Comparison of ENCODE assay signal across 10 mouse cellular contexts in the genomic region with DNA sequence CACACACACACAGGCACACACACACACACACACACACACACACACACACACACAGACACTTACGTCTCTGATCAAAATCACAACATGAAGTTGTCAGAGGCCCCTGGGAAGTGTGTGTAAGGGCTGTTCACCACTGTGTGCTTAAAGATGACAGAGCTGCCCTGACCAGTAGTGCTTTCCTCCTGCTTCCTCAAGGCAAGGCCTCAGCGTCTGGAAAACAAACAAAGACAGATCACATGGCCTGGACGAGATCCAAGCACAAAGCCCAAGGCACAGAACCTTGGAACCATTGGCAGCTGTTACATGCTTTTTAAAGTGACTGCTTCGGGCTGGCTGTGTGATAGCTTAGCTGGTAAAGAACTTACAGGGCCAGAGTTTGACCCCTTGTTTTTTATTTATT. TPM values are rescaled to one million over a fixed set of nuclear protein-coding genes. Genes with fewer than 3 reads are reported as not detected.
DNase-seq lines count a peak whose midpoint lies in the region; ATAC-seq lines count a peak whose summit lies in the region.
"Had no signal": no experiment of that assay in that cellular context is flagged by ENCODE, and none has a peak within 500 bp of the region (broad histone marks: within the 10 kb centered on the region; RNA-seq: fewer than 3 reads in every experiment).

No protein-coding gene starts in this region.

- H3K4me3 ChIP-seq in forebrain, embryonic 15.5 days = no peak overlapping the region
- H3K4me3 ChIP-seq: erythroblast, embryonic 14.5 days had no signal

- ATAC-seq in forebrain, embryonic 15.5 days (replicated peaks) = peak; percentile 77

- intact Hi-C loops in left cerebral cortex, postnatal 14 days (cut with DNase I) = no loop called here

- peak overlapping the region; percentile 65 for H3K27ac ChIP-seq in forebrain, embryonic 15.5 days (replicated peaks)

- H3K27me3 ChIP-seq in forebrain, embryonic 15.5 days = no peaks in the 10 kb centered on the region
- H3K27me3 ChIP-seq: CH12.LX had no signal

- H3K36me3 ChIP-seq in forebrain, embryonic 15.5 days = peaks cover 15% of the 10 kb centered on the region; the same call in 1 of the 2 replicates

- H3K9ac ChIP-seq in forebrain, embryonic 15.5 days (replicated peaks) = no peak overlapping the region

- peak; percentile 36 to 45 for DNase-seq in frontal cortex, adult 2 months (ENCODE audit: extremely low spot score in 1 of 2, low spot score in 1 of 2)
- DNase-seq in frontal cortex, postnatal 25 days (ENCODE audit: low spot score in 2 of 2) = no peak
- DNase-seq in adrenal gland, adult 2 months = peak; percentile 91
- DNase-seq in heart, postnatal 4 days = peak; percentile 73
- peak; percentile 52 to 58 for DNase-seq in left cerebral cortex, postnatal 14 days (ENCODE audit: low spot score in 2 of 2)
- DNase-seq in right cerebral cortex, postnatal 14 days = peak; percentile 33
- DNase-seq in spleen, postnatal 10 days (ENCODE audit: low spot score in 2 of 2) = no peak

- H3K9me3 ChIP-seq in forebrain, embryonic 15.5 days = no peaks in the 10 kb centered on the region

- 17% methylated on average over 4 of the region's 4 CpGs for WGBS in forebrain, embryonic 15.5 days

- no peak overlapping the region for H3K4me2 ChIP-seq in forebrain, embryonic 15.5 days (replicated peaks)

- peaks cover 7% of the 10 kb centered on the region for H3K4me1 ChIP-seq in forebrain, embryonic 15.5 days

RNA-seq across cellular contexts. Expression of gene Bhlha15, which starts 31.5 kb away (rescaled TPM):
- 0.04 and 0.11 TPM in 2 replicates for polyA plus RNA-seq in frontal cortex, adult 2 months (2012; rRNA removed)
- 1 to 10 TPM in 1 of 2 experiments, under 1 TPM in 1; 0.49 to 1.0 TPM for total RNA-seq in adrenal gland, adult 2 months (2021)
- 0.69 and 0.88 TPM in 2 replicates for polyA plus RNA-seq in adrenal gland, adult 2 months (2012; rRNA removed)
- polyA plus RNA-seq in forebrain, embryonic 15.5 days (2015; fragmentation: Nextera tagmentation; extraction: Ambion mirVana) = 0.05 and 0.14 TPM in 2 replicates
- under 1 TPM; 0.07 TPM for total RNA-seq in heart, postnatal 4 days (2021)
- total RNA-seq in left cerebral cortex, postnatal 14 days (2021) = under 1 TPM; 0.36 to 0.42 TPM
- polyA plus RNA-seq: erythroblast, embryonic 14.5 days had no signal

RNA-seq across cellular contexts. Expression of gene Lmtk2, which starts 58.4 kb away (rescaled TPM):
- polyA plus RNA-seq in frontal cortex, adult 2 months (2012; rRNA removed) = 57.8 and 60.6 TPM in 2 replicates
- 10 to 100 TPM; 32.1 to 36.1 TPM for total RNA-seq in adrenal gland, adult 2 months (2021)
- polyA plus RNA-seq in adrenal gland, adult 2 months (2012; rRNA removed) = 14.4 and 14.6 TPM in 2 replicates
- polyA plus RNA-seq in forebrain, embryonic 15.5 days (2015; fragmentation: Nextera tagmentation; extraction: Ambion mirVana) = 8.4 and 9.1 TPM in 2 replicates
- 10 to 100 TPM; 19.0 to 20.8 TPM for total RNA-seq in heart, postnatal 4 days (2021)
- 100 to 1,000 TPM; 150 to 166 TPM for total RNA-seq in left cerebral cortex, postnatal 14 days (2021)

Comparison
In these comparisons a context has a peak if more than half of its experiments do, and no peak if none do; other contexts are left out.
1. DNase-seq: peak in frontal cortex, adult 2 months (2 of 2), adrenal gland, adult 2 months (single experiment), heart, postnatal 4 days (single experiment), left cerebral cortex, postnatal 14 days (2 of 2) and right cerebral cortex, postnatal 14 days (single experiment); none in frontal cortex, postnatal 25 days (0 of 2) and spleen, postnatal 10 days (0 of 2).
2. RNA of gene Lmtk2, which starts 58.4 kb away (total RNA-seq): 150 to 166 TPM in left cerebral cortex, postnatal 14 days; 32.1 to 36.1 TPM in adrenal gland, adult 2 months and 19.0 to 20.8 TPM in heart, postnatal 4 days; every median in the first group is over 4 times any median in the second.